Mouse (Mus musculus): ENCODE results near the gene H6pd. TPM values are rescaled to one million over a fixed set of nuclear protein-coding genes. Genes with fewer than 3 reads are reported as not detected.

Gene H6pd
- total and polyA plus RNA-seq, 2 experiments from 2014 or later, result 7.3 to 25.7 TPM

GRCm38 (mm10) chr4:150049564-150050226, 40.9 kb upstream of the H6pd start:
- Histone ChIP-seq H3K27me3 (ENCODE audit: control insufficient read depth, insufficient read depth, low read length) (peaks cover 26% of the 10 kb centered on the region), H3K27ac (ENCODE audit: low read depth) (no peak overlapping the region), H3K4me2 (ENCODE audit: low read depth, low read length) (peak overlapping the region; percentile 92; the same call in 1 of the 2 replicates), H3K9me3 (replicated peaks; ENCODE audit: control insufficient read depth, low read length) (no peaks in the 10 kb centered on the region), H3K4me3 (ENCODE audit: low read depth, low read length) (no peak overlapping the region; the same call in 1 of the 2 replicates), H3K9ac (replicated peaks; ENCODE audit: low read depth, low read length) (no peak overlapping the region), H3K36me3 (replicated peaks; ENCODE audit: control insufficient read depth, insufficient read depth, low read length) (no peaks in the 10 kb centered on the region), H3K4me1 (ENCODE audit: control insufficient read depth, insufficient read depth) (peaks cover 16% of the 10 kb centered on the region)
- DNase-seq (ENCODE audit: low spot score) (no peak), ATAC-seq (ENCODE audit: insufficient read depth, low read depth) (no peak)
- WGBS, result 31% methylated on average over 13 of the region's 13 CpGs
- TF ChIP-seq CTCF (IDR thresholded peaks at IDR 0.05; ENCODE audit: low read depth) (no peak), EP300 (IDR thresholded peaks at IDR 0.05; ENCODE audit: low read depth) (no peak)

GRCm38 (mm10) chr4:150049157-150049513, 40.3 kb upstream of the H6pd start:
- peaks cover 26% of the 10 kb centered on the region for H3K27me3 ChIP-seq (ENCODE audit: control insufficient read depth, insufficient read depth, low read length)
- peak overlapping the region; percentile 61; the same call in 1 of the 2 replicates for H3K9ac ChIP-seq (replicated peaks; ENCODE audit: low read depth, low read length)
- H3K9me3 ChIP-seq (replicated peaks; ENCODE audit: control insufficient read depth, low read length), result no peaks in the 10 kb centered on the region
- H3K36me3 ChIP-seq (replicated peaks; ENCODE audit: control insufficient read depth, insufficient read depth, low read length), result no peaks in the 10 kb centered on the region
- TF ChIP-seq EP300 (IDR thresholded peaks at IDR 0.05; ENCODE audit: low read depth) (no peak), CTCF (IDR thresholded peaks at IDR 0.05; ENCODE audit: low read depth) (no peak)
- H3K4me1 ChIP-seq (ENCODE audit: control insufficient read depth, insufficient read depth), result peaks cover 16% of the 10 kb centered on the region
- 28% methylated on average over 15 of the region's 15 CpGs for WGBS
- H3K4me3 ChIP-seq (ENCODE audit: low read depth, low read length), result peak overlapping the region; percentile 66
- no peak overlapping the region for H3K27ac ChIP-seq (ENCODE audit: low read depth)
- ATAC-seq (ENCODE audit: insufficient read depth, low read depth) (no peak), DNase-seq (ENCODE audit: low spot score) (no peak)
- peak overlapping the region; percentile 92 for H3K4me2 ChIP-seq (ENCODE audit: low read depth, low read length)

DNA sequence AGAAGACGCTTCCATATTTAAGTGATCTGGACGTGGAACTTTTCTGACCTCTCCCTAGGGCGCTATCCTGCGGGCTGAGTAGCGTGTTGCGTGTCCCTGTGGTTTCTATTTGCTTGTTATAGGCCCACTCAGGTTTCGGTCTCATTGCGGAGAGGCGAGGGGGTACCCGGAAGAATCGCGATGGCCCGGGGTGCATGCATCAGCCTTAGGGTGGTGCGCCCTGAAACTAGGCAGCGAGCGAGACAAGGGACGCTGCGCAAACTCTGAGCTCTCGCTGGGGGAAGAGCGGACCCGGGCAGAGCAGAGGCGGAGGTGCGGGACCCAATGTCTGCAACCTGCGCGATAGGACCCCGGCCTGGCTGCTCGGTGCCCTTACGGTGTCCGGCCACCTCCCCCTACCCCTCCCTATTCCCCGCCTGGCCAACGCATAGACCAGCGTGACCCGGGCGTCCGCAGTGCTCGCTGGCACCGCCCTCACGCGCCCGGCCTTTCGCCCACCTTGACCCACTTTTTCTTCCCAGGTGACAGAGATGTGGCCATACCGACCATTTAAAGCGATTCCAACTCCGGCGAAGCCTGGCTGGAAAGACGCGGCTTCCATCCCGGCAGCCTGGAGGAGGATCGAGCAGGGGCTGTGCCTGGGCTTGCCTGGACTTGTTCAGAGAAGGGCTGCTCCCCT, 39.8 kb upstream of the H6pd start:
- Histone ChIP-seq H3K27me3 (ENCODE audit: control insufficient read depth, insufficient read depth, low read length) (peaks cover 26% of the 10 kb centered on the region), H3K4me2 (ENCODE audit: low read depth, low read length) (peak overlapping the region; percentile 92), H3K9ac (replicated peaks; ENCODE audit: low read depth, low read length) (peak overlapping the region; percentile 61), H3K4me3 (ENCODE audit: low read depth, low read length) (peak overlapping the region; percentile 66), H3K36me3 (replicated peaks; ENCODE audit: control insufficient read depth, insufficient read depth, low read length) (no peaks in the 10 kb centered on the region), H3K9me3 (replicated peaks; ENCODE audit: control insufficient read depth, low read length) (no peaks in the 10 kb centered on the region), H3K27ac (ENCODE audit: low read depth) (peak overlapping the region; percentile 30; the same call in 1 of the 2 replicates), H3K4me1 (ENCODE audit: control insufficient read depth, insufficient read depth) (peaks cover 16% of the 10 kb centered on the region)
- no peak for DNase-seq (ENCODE audit: low spot score)
- WGBS, result 1% methylated on average over 47 of the region's 49 CpGs
- ATAC-seq (ENCODE audit: insufficient read depth, low read depth), result peak; percentile 34; the same call in 1 of the 2 replicates
- TF ChIP-seq CTCF (IDR thresholded peaks at IDR 0.05; ENCODE audit: low read depth) (no peak), EP300 (IDR thresholded peaks at IDR 0.05; ENCODE audit: low read depth) (no peak)

DNA sequence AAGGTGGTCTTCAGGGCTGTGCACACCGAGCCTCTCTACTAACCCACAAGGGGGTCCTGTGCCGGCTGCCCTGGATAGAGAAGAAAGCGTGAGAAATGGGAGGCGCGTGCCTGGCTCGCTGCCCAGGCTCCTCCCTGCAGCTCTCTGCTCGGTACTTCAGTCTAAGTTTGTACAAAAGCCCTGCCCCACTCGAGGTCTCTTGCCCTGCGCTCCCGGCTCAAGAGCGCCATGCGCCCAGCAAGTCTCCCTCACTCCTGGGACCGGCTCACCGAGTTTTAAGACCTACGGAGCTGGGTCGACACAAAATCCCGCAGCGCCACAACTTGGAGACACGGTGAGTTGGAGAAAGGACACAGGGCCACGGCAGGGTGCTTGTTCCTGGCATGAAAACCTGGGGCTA, 39.2 kb upstream of the H6pd start:
- peak; percentile 59; the same call in 1 of the 2 replicates for ATAC-seq (ENCODE audit: insufficient read depth, low read depth)
- no peaks in the 10 kb centered on the region for H3K36me3 ChIP-seq (replicated peaks; ENCODE audit: control insufficient read depth, insufficient read depth, low read length)
- WGBS, result under 1% methylated on average over 20 of the region's 20 CpGs
- peak overlapping the region; percentile 92 for H3K4me2 ChIP-seq (ENCODE audit: low read depth, low read length)
- DNase-seq (ENCODE audit: low spot score), result peak; percentile 71
- H3K9ac ChIP-seq (replicated peaks; ENCODE audit: low read depth, low read length), result peak overlapping the region; percentile 61
- H3K4me3 ChIP-seq (ENCODE audit: low read depth, low read length), result peak overlapping the region; percentile 66
- peaks cover 26% of the 10 kb centered on the region for H3K27me3 ChIP-seq (ENCODE audit: control insufficient read depth, insufficient read depth, low read length)
- TF ChIP-seq CTCF (IDR thresholded peaks at IDR 0.05; ENCODE audit: low read depth) (no peak), EP300 (IDR thresholded peaks at IDR 0.05; ENCODE audit: low read depth) (no peak)
- H3K4me1 ChIP-seq (ENCODE audit: control insufficient read depth, insufficient read depth), result peaks cover 16% of the 10 kb centered on the region
- H3K27ac ChIP-seq (ENCODE audit: low read depth), result peak overlapping the region; percentile 30; the same call in 1 of the 2 replicates
- H3K9me3 ChIP-seq (replicated peaks; ENCODE audit: control insufficient read depth, low read length), result no peaks in the 10 kb centered on the region

- ATAC-seq (ENCODE audit: insufficient read depth, low read depth), result no peak
- TF ChIP-seq EP300 (IDR thresholded peaks at IDR 0.05; ENCODE audit: low read depth) (no peak), CTCF (IDR thresholded peaks at IDR 0.05; ENCODE audit: low read depth) (no peak)
- Histone ChIP-seq H3K9me3 (replicated peaks; ENCODE audit: control insufficient read depth, low read length) (no peaks in the 10 kb centered on the region), H3K4me2 (ENCODE audit: low read depth, low read length) (no peak overlapping the region), H3K4me1 (ENCODE audit: control insufficient read depth, insufficient read depth) (peaks cover 9% of the 10 kb centered on the region; the same call in 1 of the 2 replicates), H3K9ac (replicated peaks; ENCODE audit: low read depth, low read length) (no peak overlapping the region), H3K27me3 (ENCODE audit: control insufficient read depth, insufficient read depth, low read length) (peaks cover 13% of the 10 kb centered on the region), H3K36me3 (replicated peaks; ENCODE audit: control insufficient read depth, insufficient read depth, low read length) (no peaks in the 10 kb centered on the region), H3K4me3 (ENCODE audit: low read depth, low read length) (no peak overlapping the region), H3K27ac (ENCODE audit: low read depth) (no peak overlapping the region)
- 90% methylated on average over 9 of the region's 9 CpGs for WGBS
- DNase-seq (ENCODE audit: low spot score), result no peak
Measured at GRCm38 (mm10) chr4:150043591-150043990, 34.8 kb upstream of the H6pd start.

Data from heart, postnatal 0 days (tissue).